Mouse (Mus musculus) ES-CJ7 (cell line): ENCODE measurements around the gene Ky.
A peak's percentile ranks its signal among the peaks of the same experiment; 100 is the strongest.

ENCODE experiments used
- DNase-seq: peaks from one replicate; pipeline ENCODE4 v3.0.0; 2011; ENCODE audit warnings: low read depth, low spot score

The Ky gene

DNA sequence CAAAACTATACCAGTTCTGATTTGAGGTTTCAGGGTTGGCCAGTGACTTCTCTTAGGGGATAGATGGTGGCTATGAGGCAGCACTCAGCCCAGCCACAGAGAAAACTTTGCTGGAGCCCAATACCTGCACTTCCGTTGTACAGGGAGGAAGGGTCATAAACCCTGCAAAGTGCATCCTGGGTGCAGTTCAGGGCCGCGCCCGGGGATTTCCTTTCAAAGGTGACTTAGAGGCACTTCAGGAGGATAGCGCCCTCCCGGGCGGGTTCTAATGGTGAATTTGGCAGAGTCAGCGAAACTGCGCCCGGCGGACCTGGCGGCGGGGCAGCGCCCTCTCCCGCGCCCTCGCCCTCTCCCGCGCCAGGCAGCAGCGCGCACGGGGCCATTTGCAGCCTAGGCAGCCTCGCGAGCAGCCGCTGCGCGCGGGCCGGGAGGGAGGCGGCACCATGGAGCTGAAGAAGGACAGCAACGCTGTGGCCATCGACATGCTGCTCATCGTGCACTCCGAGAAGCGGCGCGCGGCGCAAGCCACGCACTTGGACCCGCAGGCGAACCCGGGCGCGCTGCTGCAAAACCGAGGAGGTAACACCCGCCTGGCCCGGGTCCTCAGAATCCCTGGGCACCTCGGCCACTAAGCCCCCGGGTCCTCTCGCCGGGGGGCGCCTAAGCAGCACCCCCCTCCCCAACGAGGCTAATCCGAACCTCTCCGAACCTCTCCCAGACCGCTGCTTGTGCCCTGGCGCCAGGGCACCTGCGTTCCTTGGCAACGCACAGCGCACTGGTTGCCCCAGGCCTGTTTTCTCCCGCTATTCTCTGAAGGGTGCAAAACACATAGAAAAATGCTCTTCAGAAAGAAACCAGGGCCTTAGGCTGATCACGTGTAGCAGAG lies at the start of gene Ky:
Ky (plus strand) TSS at position 51 of the 886 bp plus-strand sequence.
- DNase-seq: peak; percentile 52

- DNase-seq: no peak
Measured at GRCm38 (mm10) chr9:102462251-102462650, 43.3 kb upstream of the Ky start.

DNA sequence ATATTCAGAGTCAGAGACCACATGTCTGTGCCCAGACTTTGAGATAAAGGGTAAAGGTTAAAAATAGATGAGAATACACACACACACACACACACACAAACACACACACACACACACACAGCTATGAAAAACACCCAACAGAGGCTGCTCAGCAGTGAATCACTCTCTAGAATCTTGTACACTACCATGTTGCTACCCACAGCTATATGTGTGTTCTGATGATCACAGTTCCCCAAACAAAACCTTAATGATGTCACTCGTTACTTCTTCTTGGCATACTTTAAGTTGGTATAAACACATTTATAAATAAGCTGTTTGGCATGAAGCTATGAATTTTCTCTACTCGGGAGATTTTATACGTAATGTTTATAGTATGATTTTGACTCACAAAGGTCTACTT lies 40.5 kb upstream of the Ky start:
- no peak for DNase-seq

DNA sequence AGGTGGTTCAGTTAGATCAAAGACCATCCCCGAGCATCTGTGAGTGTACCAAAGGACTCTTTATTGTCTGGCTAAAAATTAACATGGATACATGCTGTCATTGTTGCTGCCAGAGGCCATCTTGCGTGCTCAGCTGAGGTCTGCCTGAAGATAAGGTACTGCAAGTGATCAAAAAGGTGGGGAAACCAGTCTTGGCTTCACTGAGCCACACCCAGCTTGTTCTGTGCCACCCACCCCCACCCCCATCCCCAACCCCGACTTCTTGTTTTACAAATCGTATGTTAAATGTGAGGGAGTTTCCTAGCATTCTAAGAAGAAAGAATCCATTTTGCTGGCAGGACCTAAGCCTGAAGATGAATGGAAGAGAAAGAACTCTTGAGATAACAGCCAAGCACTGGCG lies 39.8 kb upstream of the Ky start:
- DNase-seq: peak; percentile 46

GRCm38 (mm10) chr9:102470076-102470819 lies 35.3 kb upstream of the Ky start:
- no peak for DNase-seq

- DNase-seq: no peak
Measured at GRCm38 (mm10) chr9:102477767-102478450, 27.6 kb upstream of the Ky start.

DNA sequence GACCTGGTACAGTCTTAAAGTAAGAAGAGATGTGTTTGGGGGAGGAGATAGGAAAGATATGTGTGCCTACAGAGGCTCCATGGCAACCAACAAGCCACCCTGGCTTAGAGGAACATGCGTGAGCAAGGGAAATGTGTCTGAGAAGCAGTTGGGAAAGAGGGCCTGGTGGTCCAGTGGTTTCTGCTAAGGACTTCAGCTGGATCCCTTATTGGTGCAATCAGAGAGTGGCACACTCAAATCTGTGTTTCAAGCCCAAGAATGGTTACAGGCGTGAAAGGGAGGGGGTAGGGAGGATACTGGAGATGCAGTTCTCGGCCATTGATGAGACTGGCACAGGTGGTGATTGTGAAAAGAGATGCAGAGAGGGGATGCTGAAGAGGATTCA lies 27.1 kb upstream of the Ky start:
- no peak for DNase-seq

DNA sequence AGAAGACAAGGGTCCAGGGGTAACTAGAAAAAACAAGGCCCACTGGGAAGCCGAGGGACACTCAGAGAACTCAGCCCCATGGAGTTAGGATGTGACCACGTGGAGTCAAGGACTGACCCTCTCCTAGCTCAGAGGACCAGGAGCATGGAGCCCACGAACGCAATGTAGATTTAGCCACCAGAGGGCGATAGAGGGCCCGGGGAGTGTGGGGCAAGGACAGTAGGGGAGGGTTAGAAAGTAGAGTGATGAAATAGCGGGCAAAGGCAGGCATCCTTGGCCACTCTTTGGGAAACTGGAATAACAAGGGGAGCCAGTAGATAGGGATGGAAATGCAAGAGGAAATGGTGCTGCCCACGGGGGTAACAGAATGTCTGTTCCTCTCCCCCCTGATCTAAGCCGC lies 26.5 kb upstream of the Ky start:
- peak; percentile 79 for DNase-seq

DNA sequence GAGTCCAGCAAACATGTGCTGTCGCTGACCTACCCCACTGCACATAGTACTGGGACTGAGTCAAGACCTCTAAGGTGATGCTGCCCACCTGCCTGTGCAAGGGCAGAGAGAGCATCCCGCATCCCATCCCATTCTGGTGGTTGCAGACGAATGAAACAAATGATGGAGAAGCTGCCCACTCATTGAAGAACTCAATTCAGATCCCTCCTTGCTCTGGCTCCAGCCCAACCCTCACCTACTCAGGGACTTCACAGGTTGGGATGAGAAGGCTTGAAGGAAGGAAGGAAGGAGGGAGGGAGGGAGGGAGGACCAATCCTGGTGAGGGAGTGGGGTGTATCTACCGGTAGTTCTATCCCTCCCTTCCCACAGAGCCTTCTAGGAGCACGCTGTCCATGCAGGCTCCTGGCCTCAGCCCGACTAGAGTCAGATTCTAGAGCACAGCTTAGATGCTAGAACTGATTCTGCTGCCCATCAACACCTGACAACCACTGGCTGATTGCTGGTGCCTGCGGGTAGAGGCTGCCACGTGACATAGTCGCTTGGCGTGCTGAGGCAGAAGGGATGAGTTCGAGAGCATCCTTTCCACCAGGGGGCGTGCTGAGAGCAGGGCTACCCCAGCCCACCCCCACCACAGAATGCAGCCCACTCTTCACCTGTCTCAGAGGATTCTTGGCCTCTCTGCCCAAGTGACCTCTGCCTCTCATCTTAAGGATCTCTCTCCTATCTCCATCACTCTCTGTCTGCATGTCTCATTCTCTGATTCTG lies 13.3 kb upstream of the Ky start:
- peak; percentile 55 for DNase-seq

GRCm38 (mm10) chr9:102493044-102493443 lies 12.5 kb upstream of the Ky start:
- DNase-seq: no peak

GRCm38 (mm10) chr9:102493916-102494315 lies 11.6 kb upstream of the Ky start:
- DNase-seq: no peak

GRCm38 (mm10) chr9:102494454-102494853 lies 11.1 kb upstream of the Ky start:
- DNase-seq: no peak

DNA sequence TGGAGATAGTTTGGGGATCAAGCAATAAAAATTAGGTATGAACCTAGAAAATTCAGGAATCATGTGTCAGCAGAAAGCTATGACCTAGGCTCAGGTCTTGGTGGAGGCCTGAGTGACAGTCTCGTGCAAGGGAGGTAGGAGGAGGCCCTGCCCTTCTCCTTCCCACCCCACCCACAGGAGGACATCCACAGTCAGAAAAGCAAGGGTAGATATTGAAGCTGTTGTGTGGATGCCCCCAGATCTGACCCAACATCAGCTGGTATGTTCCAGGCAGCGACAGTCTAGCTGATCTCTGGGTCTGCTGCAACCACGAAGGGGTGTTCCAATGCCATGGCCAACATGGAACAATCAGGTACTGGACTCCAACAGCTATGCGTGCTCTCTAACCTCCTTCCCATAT lies 10.3 kb upstream of the Ky start:
- DNase-seq: no peak

- DNase-seq: no peak
Measured at GRCm38 (mm10) chr9:102496481-102497041, 9.0 kb upstream of the Ky start.

- no peak for DNase-seq
Measured at GRCm38 (mm10) chr9:102497089-102497690, 8.4 kb upstream of the Ky start.

DNA sequence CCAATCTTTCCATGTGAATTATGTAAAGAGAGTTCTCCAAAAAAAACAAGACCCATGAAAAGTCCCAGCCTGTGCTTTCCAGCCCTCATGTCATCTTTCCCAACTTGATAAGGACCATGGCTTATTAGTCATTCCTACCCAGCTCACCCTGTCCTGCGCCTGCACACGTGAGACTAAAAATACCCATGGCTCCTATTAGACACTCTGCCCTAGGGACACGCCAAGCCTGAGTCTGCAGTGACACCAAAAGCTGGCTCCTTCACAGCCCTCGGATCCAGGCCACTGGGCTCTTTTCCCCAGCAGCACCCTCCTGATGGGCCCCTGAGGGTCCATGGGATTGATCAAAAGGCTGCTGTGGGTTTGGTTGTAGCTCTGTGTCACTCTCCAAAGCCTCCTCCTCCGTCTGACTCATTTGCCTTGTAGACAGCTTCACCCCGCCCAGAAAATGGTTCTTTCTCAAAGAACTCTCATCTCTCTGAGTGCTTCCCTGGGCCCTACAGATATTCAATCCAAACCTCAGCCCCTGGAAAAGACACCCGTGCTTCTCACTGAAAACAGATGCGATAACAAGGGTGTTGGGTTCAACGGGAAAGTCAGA lies 7.6 kb upstream of the Ky start:
- no peak for DNase-seq

DNA sequence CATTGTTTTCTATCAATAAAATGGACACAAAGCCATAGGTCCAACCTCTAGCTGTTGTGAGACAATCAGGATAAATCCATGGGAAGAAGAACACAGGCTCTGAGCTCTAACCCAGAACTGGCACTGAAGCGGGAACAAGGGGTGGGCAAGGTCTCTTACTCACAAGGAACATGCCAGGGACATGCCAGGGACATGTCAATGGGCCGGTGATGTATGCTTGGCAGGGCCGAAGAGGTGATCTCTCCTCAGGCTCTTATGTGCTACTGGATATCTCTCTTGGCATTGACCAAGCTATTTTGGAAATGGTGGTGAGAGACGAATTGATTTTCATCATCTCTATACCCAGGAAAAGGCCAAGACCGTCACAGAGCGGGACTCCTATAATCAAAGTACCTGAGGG lies 6.8 kb upstream of the Ky start:
- no peak for DNase-seq

DNA sequence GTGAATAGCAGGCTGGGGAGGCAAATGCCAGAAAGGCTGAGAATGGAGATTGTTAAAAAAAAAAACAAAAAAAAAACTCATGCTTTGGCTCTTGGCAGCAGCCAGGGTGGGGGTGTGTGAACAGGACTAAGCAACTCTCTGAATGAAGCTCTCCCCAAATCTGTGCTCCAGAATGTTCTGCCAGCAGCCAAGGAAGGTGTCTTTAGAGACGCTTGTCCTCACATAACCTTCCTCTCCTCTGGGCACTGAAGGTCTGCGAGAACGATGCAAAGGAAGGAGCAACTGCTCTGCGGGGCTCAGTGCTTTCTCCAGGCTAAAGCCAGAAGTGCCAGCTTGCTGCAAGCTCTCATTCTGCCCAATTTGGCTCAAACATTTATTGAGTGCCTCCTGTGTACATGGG lies 6.3 kb upstream of the Ky start:
- no peak for DNase-seq

DNA sequence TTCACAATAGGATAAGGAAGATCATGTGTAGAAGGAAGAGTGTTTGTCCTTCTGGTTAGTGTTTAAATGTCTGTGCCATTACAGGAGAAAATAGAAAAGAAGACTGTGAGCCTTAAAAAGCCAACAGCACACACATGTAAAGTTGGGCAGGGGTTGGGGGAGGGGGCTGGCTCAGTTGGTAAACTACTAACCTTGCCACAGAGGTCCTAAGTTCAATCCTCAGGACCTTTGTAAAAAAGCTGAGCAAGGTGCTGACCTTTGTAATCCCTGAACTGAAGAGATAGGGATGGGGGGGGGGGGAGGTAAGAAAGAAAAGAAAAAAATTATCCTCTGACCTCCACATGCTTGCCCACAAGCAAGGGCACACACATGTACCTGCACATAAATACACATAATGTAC lies 5.8 kb upstream of the Ky start:
- DNase-seq: no peak

DNA sequence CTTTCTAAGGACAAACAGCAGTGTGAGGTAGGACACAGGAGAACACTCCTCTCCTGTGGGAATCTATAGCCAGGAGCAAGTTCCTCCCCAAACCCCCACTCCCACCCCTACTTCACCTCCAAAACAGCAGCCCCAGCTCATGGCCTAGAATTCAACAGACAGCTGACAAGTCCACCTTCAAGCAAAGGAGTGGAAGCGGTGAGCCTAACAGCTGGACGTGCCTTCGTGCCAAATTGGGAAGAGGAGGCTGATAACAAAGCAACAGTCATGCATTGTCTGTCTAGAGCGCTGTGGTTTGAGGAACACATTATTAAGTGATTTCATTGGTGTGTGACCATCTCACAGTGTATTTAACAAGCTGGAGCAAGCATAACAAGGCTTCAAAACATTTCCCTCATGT lies 4.4 kb upstream of the Ky start:
- no peak for DNase-seq
